Mouse (Mus musculus) heart, embryonic 12.5 days (tissue): ENCODE data around the gene Kctd20. TPM values are rescaled to one million over a fixed set of nuclear protein-coding genes. Genes with fewer than 3 reads are reported as not detected.

Experiments used
- ATAC-seq: fragments of 200-750 bp; cut with Nextera tagmentation; 2 replicates; pipeline ENCODE4 v1.8.0; 2017; ENCODE audit warnings: moderate TSS enrichment, moderate library complexity; ENCODE audit not compliant: insufficient number of reproducible peaks, low FRiP score
- H3K27ac ChIP-seq: fragments of 300-500 bp; sonication (generic); 2 replicates; pipeline ENCODE4 v1.5.1; 2016; ENCODE audit warnings: mild to moderate bottlenecking, moderate library complexity; ENCODE audit not compliant: poor library complexity, severe bottlenecking
- H3K27me3 ChIP-seq: fragments of 300-500 bp; sonication (generic); replicated peaks from 2 replicates; pipeline ENCODE4 v1.6.1; 2016; ENCODE audit warnings: mild to moderate bottlenecking, moderate library complexity
- H3K36me3 ChIP-seq: fragments of 300-500 bp; sonication (generic); 2 replicates; pipeline ENCODE4 v1.6.1; 2016; ENCODE audit warnings: mild to moderate bottlenecking, moderate library complexity
- H3K4me1 ChIP-seq: fragments of 300-500 bp; sonication (generic); replicated peaks from 2 replicates; pipeline ENCODE4 v1.6.1; 2016; ENCODE audit warnings: mild to moderate bottlenecking
- H3K4me2 ChIP-seq: fragments of 300-500 bp; sonication (generic); 2 replicates; pipeline ENCODE4 v1.6.1; 2016; ENCODE audit warnings: mild to moderate bottlenecking, moderate library complexity
- H3K4me3 ChIP-seq: fragments of 300-500 bp; sonication (generic); 2 replicates; pipeline ENCODE4 v1.5.1; 2016; ENCODE audit warnings: mild to moderate bottlenecking
- H3K9ac ChIP-seq: fragments of 300-500 bp; sonication (generic); 2 replicates; pipeline ENCODE4 v1.6.1; 2016; ENCODE audit warnings: mild to moderate bottlenecking, moderate library complexity
- H3K9me3 ChIP-seq: fragments of 300-500 bp; sonication (generic); replicated peaks from 2 replicates; pipeline ENCODE4 v1.6.1; 2016; ENCODE audit warnings: mild to moderate bottlenecking, moderate library complexity
- WGBS: fragments of 180-500 bp; shearing (Covaris S2); methylation state at CpG from one replicate; pipeline ENCODE4 v1.1.7; 2016; 5-methylcytosine and 5-hydroxymethylcytosine counted together
- polyA plus RNA-seq: library from polyadenylated mRNA; unstranded; fragments of >200 nt; fragmentation: Nextera tagmentation; extraction: Ambion mirVana; gene quantifications from 2 replicates; pipeline ENCODE4 v1.2.1, GENCODE M21; 2016

The Kctd20 gene
- polyA plus RNA-seq, 1 experiment from 2014 or later, result 77.5 TPM

- Histone ChIP-seq H3K36me3 (peaks cover 13% of the 10 kb centered on the region), H3K9ac (peak overlapping the region; percentile 76), H3K27me3 (no peaks in the 10 kb centered on the region), H3K27ac (peak overlapping the region; percentile 89), H3K9me3 (no peaks in the 10 kb centered on the region), H3K4me3 (peak overlapping the region; percentile 67), H3K4me2 (peak overlapping the region; percentile 86), H3K4me1 (peaks cover 19% of the 10 kb centered on the region)
- WGBS, result 7% methylated on average over 9 of the region's 9 CpGs
- no peak for ATAC-seq
These were observed 1.5 kb downstream of the Kctd20 start for GRCm38 (mm10) chr17:28953251-28953650.

GRCm38 (mm10) chr17:28954416-28954815, 2.7 kb downstream of the Kctd20 start:
- Histone ChIP-seq H3K4me2 (peak overlapping the region; percentile 86), H3K4me3 (no peak overlapping the region), H3K9me3 (no peaks in the 10 kb centered on the region), H3K27me3 (no peaks in the 10 kb centered on the region), H3K4me1 (peaks cover 19% of the 10 kb centered on the region), H3K9ac (0 out of 2 replicates have a peak overlapping the region, but pooled peaks have one; percentile 76), H3K36me3 (peaks cover 15% of the 10 kb centered on the region), H3K27ac (no peak overlapping the region)
- no peak for ATAC-seq
- 92% methylated on average over 9 of the region's 9 CpGs for WGBS

DNA sequence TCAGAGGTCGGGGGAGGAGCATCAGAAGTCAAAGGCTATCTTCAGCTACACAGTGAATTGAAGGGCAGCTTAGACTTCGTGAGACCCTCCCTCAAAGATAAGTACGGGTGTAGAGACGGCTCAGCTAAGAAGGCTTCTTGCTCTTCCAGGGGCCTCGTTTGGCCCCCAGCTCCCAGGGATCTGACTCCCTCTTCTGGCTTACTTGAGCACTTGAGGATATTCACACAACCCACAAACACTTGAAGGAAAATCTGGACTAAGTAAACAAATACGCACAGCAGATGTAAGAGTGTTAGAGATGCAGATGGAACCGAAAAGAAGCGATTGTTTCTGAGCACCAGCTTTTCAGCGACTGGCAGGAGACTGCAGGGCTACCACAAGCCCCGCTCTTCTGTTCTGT, 8.8 kb downstream of the Kctd20 start:
- Histone ChIP-seq H3K36me3 (peaks cover 58% of the 10 kb centered on the region), H3K4me3 (no peak overlapping the region), H3K9me3 (no peaks in the 10 kb centered on the region), H3K27me3 (no peaks in the 10 kb centered on the region), H3K27ac (no peak overlapping the region), H3K4me1 (peaks cover 9% of the 10 kb centered on the region; the same call in 1 of the 2 replicates), H3K4me2 (no peak overlapping the region), H3K9ac (0 out of 2 replicates have a peak overlapping the region, but pooled peaks have one; percentile 37)
- 48% methylated on average over 10 of the region's 10 CpGs for WGBS
- ATAC-seq, result no peak

GRCm38 (mm10) chr17:28961596-28961995, 9.8 kb downstream of the Kctd20 start:
- no peaks in the 10 kb centered on the region for H3K9me3 ChIP-seq
- no peak overlapping the region for H3K27ac ChIP-seq
- H3K4me2 ChIP-seq, result no peak overlapping the region
- no peak overlapping the region for H3K4me3 ChIP-seq
- H3K9ac ChIP-seq, result no peak overlapping the region
- 86% methylated on average over 10 of the region's 10 CpGs for WGBS
- peaks cover 65% of the 10 kb centered on the region for H3K36me3 ChIP-seq
- H3K4me1 ChIP-seq, result peaks cover 9% of the 10 kb centered on the region; the same call in 1 of the 2 replicates
- no peak for ATAC-seq
- H3K27me3 ChIP-seq, result no peaks in the 10 kb centered on the region

- no peak overlapping the region for H3K27ac ChIP-seq
- peaks cover 98% of the 10 kb centered on the region for H3K36me3 ChIP-seq
- no peak overlapping the region for H3K4me3 ChIP-seq
- WGBS, result 69% methylated on average over 11 of the region's 11 CpGs
- no peaks in the 10 kb centered on the region for H3K4me1 ChIP-seq
- no peak overlapping the region for H3K9ac ChIP-seq
- no peaks in the 10 kb centered on the region for H3K27me3 ChIP-seq
- ATAC-seq, result no peak
- H3K9me3 ChIP-seq, result no peaks in the 10 kb centered on the region
- H3K4me2 ChIP-seq, result no peak overlapping the region
These were observed 15.4 kb downstream of the Kctd20 start for GRCm38 (mm10) chr17:28967021-28967610.

- Histone ChIP-seq H3K36me3 (peaks cover 97% of the 10 kb centered on the region), H3K27ac (no peak overlapping the region), H3K4me1 (no peaks in the 10 kb centered on the region), H3K9me3 (no peaks in the 10 kb centered on the region), H3K9ac (no peak overlapping the region), H3K4me2 (no peak overlapping the region), H3K4me3 (no peak overlapping the region), H3K27me3 (no peaks in the 10 kb centered on the region)
- ATAC-seq, result no peak
These were observed 18.4 kb downstream of the Kctd20 start for GRCm38 (mm10) chr17:28970122-28970521.

DNA sequence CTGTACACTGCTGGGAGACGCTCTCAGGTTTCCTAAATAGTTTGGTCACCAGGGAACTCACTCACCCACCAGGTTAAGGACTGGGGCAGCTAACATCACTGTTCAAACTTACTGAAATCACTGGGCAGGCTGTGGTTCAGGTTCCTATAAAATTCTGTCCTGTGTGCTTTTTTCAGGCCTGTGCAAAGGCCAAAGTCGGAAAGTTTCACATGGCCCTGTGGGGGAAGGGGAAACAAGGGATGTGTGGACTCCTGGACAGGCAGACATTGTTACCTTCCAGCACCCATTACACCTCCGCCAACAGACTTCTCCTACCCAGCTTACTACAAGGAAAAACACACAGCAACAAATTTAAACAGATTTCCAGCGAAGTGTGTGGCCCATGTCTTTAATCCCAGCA, 27.3 kb downstream of the Kctd20 start:
- peaks cover 84% of the 10 kb centered on the region for H3K36me3 ChIP-seq
- H3K9ac ChIP-seq, result no peak overlapping the region
- no peaks in the 10 kb centered on the region for H3K9me3 ChIP-seq
- 93% methylated on average over 4 of the region's 4 CpGs for WGBS
- peaks cover 4% of the 10 kb centered on the region for H3K4me1 ChIP-seq
- H3K4me2 ChIP-seq, result no peak overlapping the region
- no peak overlapping the region for H3K4me3 ChIP-seq
- H3K27ac ChIP-seq, result no peak overlapping the region
- H3K27me3 ChIP-seq, result no peaks in the 10 kb centered on the region
- no peak for ATAC-seq

DNA sequence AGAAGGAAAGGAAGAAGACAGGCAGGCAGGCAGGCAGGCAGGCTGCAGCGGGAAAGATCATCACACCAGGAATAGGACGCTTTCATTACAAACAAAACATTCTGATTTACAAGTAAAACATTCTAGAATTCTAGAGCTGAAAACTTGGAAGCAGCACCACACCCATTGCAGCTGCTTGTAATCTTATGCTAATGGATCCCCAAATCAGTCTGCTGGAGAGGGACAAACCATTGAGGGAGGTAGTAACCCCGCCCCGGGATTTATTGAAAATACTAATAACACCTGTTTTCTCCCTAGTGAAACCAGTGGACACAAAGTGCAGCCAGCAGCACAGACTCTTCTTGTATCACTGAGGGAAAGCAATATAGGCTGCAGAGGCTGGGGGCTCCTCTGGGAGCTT, 29.3 kb downstream of the Kctd20 start:
- Histone ChIP-seq H3K27ac (no peak overlapping the region), H3K36me3 (peaks cover 83% of the 10 kb centered on the region), H3K4me2 (no peak overlapping the region), H3K27me3 (no peaks in the 10 kb centered on the region), H3K4me3 (no peak overlapping the region), H3K9ac (no peak overlapping the region), H3K4me1 (peaks cover 4% of the 10 kb centered on the region), H3K9me3 (no peaks in the 10 kb centered on the region)
- ATAC-seq, result no peak
- WGBS, result 79% methylated on average over 4 of the region's 4 CpGs

DNA sequence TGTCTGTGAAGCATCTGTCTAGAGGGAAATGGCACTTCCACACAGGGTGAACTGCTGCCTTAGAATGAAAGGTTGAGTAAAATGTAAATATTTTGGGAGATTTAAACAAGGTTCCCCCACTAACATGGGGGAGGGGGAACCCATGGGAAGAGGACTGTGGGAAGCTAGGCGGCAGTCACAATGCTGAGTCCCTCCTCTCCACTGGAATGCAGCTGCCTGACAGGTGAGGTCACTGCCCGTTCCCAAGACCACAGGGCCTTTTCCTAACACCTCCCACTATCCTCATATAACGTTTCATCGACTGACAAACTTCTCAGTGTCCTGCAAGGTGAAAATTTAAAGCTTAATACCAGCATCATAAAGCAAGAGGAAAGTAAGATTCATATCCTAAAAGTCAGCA, 30.8 kb downstream of the Kctd20 start:
- H3K27me3 ChIP-seq, result no peaks in the 10 kb centered on the region
- no peak overlapping the region for H3K4me3 ChIP-seq
- 19% methylated on average over 4 of the region's 4 CpGs for WGBS
- H3K36me3 ChIP-seq, result peaks cover 85% of the 10 kb centered on the region
- H3K27ac ChIP-seq, result no peak overlapping the region
- peaks cover 4% of the 10 kb centered on the region for H3K4me1 ChIP-seq
- H3K9me3 ChIP-seq, result no peaks in the 10 kb centered on the region
- ATAC-seq, result no peak
- no peak overlapping the region for H3K4me2 ChIP-seq
- H3K9ac ChIP-seq, result no peak overlapping the region

DNA sequence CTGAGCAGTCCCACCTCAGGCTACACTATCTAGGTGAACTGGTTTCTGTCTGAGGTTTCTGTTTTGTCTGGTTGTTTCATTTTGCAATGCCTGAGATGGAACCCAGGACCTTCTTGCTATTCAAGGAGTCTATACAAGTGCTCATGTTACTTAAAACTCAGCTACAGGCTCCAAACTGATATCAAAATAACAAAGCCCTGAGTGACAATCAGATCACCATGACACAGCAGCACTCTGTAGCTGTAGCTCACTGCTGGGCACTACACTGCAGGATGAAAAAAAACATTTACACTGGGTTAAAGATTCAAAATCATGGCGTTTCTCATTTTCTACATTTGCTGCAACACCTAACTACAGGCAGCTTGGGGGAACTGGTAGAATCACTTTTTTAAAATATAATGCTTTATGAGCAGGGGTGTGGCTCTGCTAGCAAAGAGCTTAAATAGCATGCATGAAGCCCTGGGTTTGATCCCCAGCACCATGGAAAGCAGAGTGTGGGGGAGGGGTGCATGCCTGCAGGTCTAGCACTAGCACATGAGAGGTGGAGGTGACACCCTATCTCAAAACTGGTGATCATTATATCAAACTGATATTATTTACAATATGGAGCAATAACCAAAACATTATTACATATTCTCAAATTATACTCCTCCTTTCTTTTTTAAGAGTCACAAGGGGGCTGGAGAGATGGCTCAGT, 33.1 kb downstream of the Kctd20 start:
- no peak overlapping the region for H3K9ac ChIP-seq
- no peak overlapping the region for H3K27ac ChIP-seq
- no peak overlapping the region for H3K4me3 ChIP-seq
- no peaks in the 10 kb centered on the region for H3K9me3 ChIP-seq
- H3K36me3 ChIP-seq, result peaks cover 87% of the 10 kb centered on the region
- no peaks in the 10 kb centered on the region for H3K27me3 ChIP-seq
- H3K4me1 ChIP-seq, result peaks cover 4% of the 10 kb centered on the region
- ATAC-seq, result no peak
- WGBS, result 75% methylated on average over 1 of the region's 1 CpGs
- H3K4me2 ChIP-seq, result no peak overlapping the region

GRCm38 (mm10) chr17:28986833-28987232, 35.1 kb downstream of the Kctd20 start:
- Histone ChIP-seq H3K36me3 (peaks cover 89% of the 10 kb centered on the region), H3K9me3 (no peaks in the 10 kb centered on the region), H3K4me3 (no peak overlapping the region), H3K4me1 (peaks cover 20% of the 10 kb centered on the region), H3K27ac (no peak overlapping the region), H3K27me3 (no peaks in the 10 kb centered on the region), H3K4me2 (no peak overlapping the region), H3K9ac (no peak overlapping the region)
- no peak for ATAC-seq

- Histone ChIP-seq H3K9ac (no peak overlapping the region), H3K4me3 (no peak overlapping the region), H3K36me3 (peaks cover 82% of the 10 kb centered on the region), H3K4me2 (no peak overlapping the region), H3K4me1 (peaks cover 21% of the 10 kb centered on the region), H3K27ac (no peak overlapping the region), H3K27me3 (no peaks in the 10 kb centered on the region), H3K9me3 (no peaks in the 10 kb centered on the region)
- no peak for ATAC-seq
- WGBS, result 72% methylated on average over 4 of the region's 4 CpGs
These were observed 36.0 kb downstream of the Kctd20 start for GRCm38 (mm10) chr17:28987713-28988112.
